Mouse (Mus musculus) embryonic stem cell, embryonic (primary cell): Measurements from ENCODE around the gene Drosha.
"Not testable (repeated sequence)": the region's sequence is repeated elsewhere in the genome, so short reads cannot be mapped to it uniquely, and the experiment has no call there.

Experiments
- CTCF ChIA-PET, 4 experiments: fragments of 300-600 bp in 2 of 4; fragments of 350-600 bp in 2 of 4; sonication (Branson Sonifier 250); formaldehyde crosslinking; loops; one replicate each; lab custom pipeline; 2022; ENCODE audit warnings: inconsistent platforms in 2 of 4; lab: Charles Lee
- POLR2A ChIA-PET, 4 experiments: fragments of 300-600 bp in 2 of 4; fragments of 350-600 bp in 2 of 4; sonication (Branson Sonifier 250); formaldehyde crosslinking; loops; one replicate each; lab custom pipeline; 2022; ENCODE audit warnings: antibody characterized with exemption in 4 of 4, inconsistent platforms in 1 of 4; lab: Charles Lee

Gene Drosha

GRCm38 (mm10) chr15:12936217-12936732 is 111.7 kb downstream of the Drosha start:
- ChIA-PET CTCF (no interaction called here), POLR2A (interaction anchor here in 3 of 4 experiments (0.6 to 3.2 kb wide), 6 partner anchors 10 to 315 kb away, joined by 3 to 14 read pairs (median 3); no protein-coding TSS in a partner anchor)

GRCm38 (mm10) chr15:12937326-12937725 is 112.7 kb downstream of the Drosha start:
- CTCF ChIA-PET: not testable (repeated sequence)
- POLR2A ChIA-PET: interaction anchor here in 1 of 4 experiments (1.4 to 3.2 kb wide), 2 partner anchors 11 to 26 kb away, joined by 3 to 14 read pairs; no protein-coding TSS in a partner anchor

- POLR2A ChIA-PET: no interaction called here
- CTCF ChIA-PET: interaction anchor here in 1 of 4 experiments (0.6 kb wide), 1 partner anchor 26 kb away, joined by 3 read pairs; no protein-coding TSS in a partner anchor
These were observed 116.5 kb downstream of the Drosha start for GRCm38 (mm10) chr15:12941106-12941505.

GRCm38 (mm10) chr15:12941651-12942180 is 117.1 kb downstream of the Drosha start:
- ChIA-PET CTCF (interaction anchor here in 1 of 4 experiments (0.6 kb wide), 1 partner anchor 26 kb away, joined by 3 read pairs; no protein-coding TSS in a partner anchor), POLR2A (no interaction called here)

GRCm38 (mm10) chr15:12942424-12942823 is 117.8 kb downstream of the Drosha start:
- ChIA-PET CTCF (no interaction called here), POLR2A (no interaction called here)

- POLR2A ChIA-PET: interaction anchor here in 2 of 4 experiments (0.6 to 1.2 kb wide), 3 partner anchors 32 to 116 kb away, joined by 3 read pairs; no protein-coding TSS in a partner anchor
- CTCF ChIA-PET: no interaction called here
These were observed 133.4 kb downstream of the Drosha start for GRCm38 (mm10) chr15:12958051-12958450.

- ChIA-PET POLR2A (interaction anchor here in 2 of 4 experiments (0.6 to 2.4 kb wide), 4 partner anchors 12 to 138 kb away, joined by 3 to 5 read pairs (median 4); no protein-coding TSS in a partner anchor), CTCF (no interaction called here)
These were observed 137.6 kb downstream of the Drosha start for GRCm38 (mm10) chr15:12962179-12962578.

GRCm38 (mm10) chr15:12965209-12965608 is 140.6 kb downstream of the Drosha start:
- ChIA-PET POLR2A (no interaction called here), CTCF (no interaction called here)

- CTCF ChIA-PET: no interaction called here
These were observed 144.2 kb downstream of the Drosha start for GRCm38 (mm10) chr15:12968815-12969214.

GRCm38 (mm10) chr15:12972441-12972840 is 147.8 kb downstream of the Drosha start:
- ChIA-PET POLR2A (no interaction called here), CTCF (no interaction called here)

More at GRCm38 (mm10) chr15:12968815-12969214, 144.2 kb downstream of the Drosha start:
- POLR2A ChIA-PET: interaction anchor here in 1 of 4 experiments (0.5 to 0.6 kb wide), 2 partner anchors 33 to 204 kb away, joined by 3 read pairs; no protein-coding TSS in a partner anchor
